Mouse (Mus musculus) cerebellum, adult (tissue): ENCODE data around the gene Ppil4.
A peak's percentile ranks its signal among the peaks of the same experiment; 100 is the strongest.

Experiments used
- ATAC-seq: cut with Nextera tagmentation; 2 replicates; pipeline ENCODE4 v1.9.2; 2017; ENCODE audit warnings: mild to moderate bottlenecking, moderate library complexity, mixed read lengths; ENCODE audit not compliant: insufficient number of reproducible peaks, low FRiP score, low TSS enrichment

Ppil4 gene

DNA sequence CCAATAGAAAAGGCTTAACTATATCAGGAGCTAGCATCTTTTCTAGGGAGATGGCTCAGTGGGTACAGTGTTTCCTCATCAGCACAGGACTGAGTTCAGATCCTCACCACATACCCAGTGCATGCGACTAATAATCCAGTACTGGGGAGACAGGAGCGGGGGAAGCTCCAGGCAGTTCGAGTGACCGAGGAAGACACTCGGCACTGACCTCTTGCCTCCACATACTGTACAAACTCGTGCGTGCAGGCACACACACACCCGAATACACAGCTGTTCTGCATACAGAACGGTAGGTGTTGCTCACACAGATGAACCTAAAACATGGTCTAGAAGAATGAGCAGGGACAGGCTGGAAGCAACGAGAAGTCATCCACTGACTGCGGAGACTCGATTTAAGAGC is 29.3 kb downstream of the Ppil4 start:
- ATAC-seq, result no peak

DNA sequence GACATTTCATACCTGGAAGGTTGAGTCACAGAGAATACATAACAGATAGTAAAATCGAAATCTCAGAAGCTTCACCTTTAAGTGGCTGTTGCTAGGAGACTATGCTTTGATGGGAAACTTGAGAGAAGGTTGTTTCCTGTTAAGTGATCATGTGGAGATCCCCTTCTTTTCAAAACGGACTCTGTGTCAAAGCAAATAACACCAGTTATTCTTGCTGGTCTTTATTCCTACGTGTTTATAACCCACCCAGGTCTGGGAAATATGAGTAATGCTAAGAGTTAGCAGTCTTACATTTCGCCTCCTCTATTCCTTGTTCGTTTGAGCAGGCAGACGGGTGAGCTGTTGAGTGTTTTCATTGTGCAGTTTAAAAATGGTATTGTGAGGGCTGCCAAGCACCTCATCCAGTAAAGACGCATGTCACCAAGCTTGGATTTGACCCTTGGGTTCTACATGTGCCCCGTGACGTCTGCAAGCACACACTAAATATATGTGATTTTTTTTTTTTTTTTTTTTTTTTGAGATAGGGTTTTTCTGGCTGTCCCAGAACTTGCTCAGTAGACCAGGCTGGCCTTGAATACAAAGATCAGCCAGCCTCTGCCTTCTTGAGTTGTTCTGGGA is 32.1 kb downstream of the Ppil4 start:
- no peak for ATAC-seq

DNA sequence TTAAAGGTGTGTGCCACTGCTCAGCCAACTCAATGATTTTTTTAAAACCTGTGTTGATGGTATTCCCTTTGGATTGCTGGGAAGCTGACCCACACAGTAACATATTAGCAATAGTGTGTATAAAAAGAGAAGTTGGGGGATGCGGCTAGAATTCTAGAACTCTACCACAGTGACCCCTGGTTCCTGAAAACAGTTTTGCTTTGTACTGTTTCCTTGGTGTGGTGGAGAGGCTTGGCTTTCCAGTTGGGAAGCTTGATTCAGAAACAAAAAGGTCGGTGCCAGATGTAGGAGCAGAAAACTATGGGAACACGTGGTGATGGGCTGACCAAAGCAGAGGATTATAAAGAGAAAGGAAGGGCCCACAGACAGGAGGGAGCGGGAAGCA is 32.6 kb downstream of the Ppil4 start:
- ATAC-seq, result no peak

DNA sequence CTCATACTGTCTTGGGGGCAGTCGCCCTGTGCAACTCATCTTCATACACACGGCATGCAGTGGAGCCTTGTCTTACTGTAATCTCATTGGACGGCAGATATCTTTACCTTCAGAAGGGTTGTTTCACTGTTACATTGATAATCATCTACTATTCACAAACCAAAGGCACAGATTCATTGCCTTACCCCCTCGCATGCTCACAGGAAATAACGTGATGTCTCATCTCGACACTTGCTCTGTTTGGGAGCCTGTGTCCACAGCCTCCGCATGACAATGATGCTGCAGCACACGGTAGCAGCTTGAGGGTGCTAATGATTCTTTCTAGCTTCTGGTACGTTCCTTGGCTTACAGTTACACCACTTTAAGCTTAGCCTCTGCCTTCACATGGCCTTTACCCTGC is 33.4 kb downstream of the Ppil4 start:
- ATAC-seq, result no peak

DNA sequence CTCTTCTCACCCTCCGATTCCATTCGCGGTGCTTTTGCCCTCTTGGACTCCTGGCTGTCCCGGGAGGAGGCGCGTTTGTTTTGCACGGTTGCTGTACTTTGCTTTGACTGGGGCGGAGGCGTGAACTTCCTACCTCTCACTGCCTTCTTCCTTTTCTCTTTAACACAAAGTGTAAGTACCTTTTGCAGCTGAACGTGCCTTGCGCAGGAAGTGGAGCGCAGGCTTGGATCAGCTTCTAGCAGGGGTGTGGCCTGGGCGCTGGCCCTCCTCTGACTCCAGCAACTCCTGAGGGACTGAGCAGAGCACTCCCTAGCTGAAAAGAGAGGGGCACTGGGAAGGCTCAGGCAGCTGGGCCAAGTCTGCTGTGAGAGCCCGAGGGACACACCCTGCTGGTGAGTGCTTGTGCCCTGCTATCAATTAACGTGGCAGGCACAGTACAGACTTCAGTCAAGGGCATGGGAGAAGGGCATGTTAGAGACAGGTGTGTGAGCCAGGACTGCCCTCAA is 39.5 kb downstream of the Ppil4 start, which contains the start of gene Zc3h12d:
Gene Zc3h12d, plus strand, starts transcription at position 300 of the 506 bp plus-strand sequence.
- ATAC-seq, result no peak

DNA sequence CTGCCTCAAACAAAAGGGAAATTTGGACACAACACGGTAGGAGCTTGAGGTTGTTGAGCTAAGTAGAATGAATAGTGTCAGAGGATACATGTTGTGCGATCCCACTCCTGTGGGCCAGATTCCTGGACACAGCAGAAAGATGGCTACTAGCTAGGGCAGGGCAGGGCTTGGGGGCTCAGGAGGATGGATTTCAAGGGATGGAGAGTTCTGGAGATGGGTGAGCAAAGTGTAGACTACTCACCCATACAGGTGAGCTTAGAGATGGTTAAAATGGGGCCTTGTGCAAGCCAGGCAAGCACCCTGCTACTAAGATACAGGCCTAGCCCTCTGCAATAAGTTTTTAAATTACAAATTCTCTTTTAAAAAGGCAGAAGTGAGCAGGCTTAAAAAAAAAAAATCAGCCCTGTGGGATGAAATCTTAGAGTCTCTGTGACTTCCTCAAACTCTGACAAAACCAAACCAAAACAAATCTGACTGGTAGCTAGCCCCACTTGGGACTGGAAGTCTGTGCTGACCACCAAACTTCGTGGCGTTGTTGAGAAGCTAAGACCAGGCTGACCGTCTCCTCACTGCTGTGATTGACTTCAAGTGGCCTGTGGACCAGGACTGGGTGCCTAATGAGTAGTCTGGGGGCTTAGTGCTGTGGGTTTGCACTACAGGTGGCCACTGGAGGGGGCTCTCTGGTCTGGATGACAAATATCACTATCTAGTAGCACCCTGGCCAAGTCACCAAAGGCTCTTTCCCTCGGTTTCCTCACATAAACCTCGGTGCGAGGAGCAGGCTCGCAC is 40.9 kb downstream of the Ppil4 start:
- ATAC-seq, result no peak

DNA sequence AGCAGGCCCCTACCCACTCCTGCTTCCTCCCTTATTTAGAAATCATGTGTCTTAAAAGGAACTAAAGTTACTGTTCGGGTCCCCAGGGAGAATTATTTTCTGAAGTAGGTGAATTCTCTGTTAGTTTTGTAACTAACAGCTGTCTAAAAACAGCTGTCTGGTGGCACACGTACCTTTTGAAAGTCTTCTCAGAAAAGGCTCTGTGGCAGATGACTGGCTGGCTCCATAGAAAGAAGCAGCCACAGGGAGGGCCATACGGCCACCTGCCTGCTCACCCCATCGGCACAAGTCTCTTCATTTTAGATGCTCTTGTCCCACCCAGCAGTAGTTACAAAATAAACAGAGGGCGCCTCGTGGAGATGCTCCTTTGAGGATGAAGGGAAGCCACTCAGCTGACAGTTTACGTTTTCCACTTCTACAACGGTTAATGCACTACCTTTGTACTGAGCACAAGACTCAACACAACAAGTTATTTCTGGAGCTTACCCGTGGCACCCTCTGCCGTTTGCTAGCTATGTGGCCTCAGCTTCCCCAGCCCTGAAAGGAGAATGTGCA is 42.1 kb downstream of the Ppil4 start:
- ATAC-seq, result no peak

DNA sequence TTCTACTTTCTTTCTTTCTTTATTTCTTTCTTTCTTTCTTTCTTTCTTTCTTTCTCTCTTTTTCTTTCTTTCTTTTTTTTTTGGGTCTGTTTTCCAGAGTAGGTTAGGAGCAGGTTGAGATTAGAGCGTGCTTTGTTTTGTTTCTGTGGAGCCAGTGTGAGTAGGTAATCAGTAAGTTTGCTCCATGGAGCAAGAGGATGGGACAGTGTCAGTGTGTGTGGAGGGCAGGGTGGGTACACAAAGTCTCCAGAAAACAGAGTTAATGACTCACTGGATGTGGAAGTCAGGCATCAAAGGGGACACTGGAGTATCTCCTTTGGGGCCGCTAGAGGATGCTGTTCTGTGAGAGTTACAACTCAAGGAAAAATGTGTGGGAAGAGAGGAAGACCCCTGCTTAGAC is 44.2 kb downstream of the Ppil4 start:
- no peak for ATAC-seq

DNA sequence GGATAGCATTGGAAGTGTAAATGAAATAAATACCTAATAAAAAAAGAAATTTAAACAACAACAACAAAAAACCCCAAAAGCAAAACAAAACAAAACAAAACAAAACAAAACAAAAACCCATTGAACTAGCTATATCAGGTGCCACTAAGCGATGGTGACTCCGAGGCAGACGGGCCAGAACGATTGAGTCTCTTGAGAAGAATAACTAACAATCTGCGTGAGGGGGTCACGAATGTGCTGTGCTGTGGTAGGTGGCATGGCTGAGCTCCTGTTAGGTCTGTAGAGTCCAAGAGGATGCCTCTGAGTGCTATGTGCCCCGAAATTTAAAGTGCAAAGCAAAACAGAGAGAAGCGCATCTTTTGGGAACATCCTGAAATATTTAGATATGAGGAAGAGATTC is 44.8 kb downstream of the Ppil4 start:
- no peak for ATAC-seq

DNA sequence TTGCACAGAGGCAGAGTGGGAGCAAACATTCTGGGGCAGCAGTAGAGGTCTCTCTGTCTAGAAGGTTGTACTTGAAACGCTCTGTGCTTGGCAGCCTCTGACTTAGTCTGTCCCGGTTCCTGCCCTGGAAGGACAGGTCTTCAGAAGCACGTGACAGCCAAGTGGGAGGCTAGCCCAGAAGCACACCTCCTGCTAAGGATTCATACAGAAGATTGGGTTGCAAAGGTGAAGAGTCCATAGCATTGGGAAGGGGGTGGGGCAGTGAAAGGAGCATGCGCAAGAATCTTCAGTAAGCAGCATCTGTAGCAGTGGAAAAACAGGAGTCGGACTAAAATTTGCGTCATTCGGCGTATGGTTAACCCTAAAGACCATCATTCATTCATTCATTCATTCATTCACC is 45.3 kb downstream of the Ppil4 start:
- no peak for ATAC-seq

DNA sequence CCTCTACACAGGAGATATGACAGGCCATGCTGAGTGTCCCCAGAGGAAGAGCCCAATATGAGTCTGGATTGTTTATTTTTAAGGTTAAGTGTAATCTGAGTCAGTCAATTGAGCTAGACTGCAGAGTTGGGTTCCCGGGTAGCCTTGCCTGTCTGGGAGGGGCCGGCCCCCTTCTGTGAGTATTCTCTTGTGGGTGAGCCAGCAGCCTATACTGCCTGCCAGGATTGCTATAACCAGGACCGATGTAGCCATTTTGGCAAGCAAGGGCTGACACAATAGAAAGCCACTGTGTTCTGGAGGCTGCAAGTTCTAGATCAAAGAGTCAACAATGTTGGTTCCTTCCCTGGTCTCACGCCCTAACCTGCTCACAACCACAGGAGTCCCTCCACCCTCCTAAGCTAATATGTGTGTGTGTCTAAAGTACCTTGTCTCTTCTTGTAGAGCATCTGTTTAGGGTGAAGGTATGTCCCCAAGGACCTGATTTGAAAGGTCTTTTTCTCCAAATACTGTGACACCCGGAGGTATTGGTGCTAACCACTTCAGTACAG is 46.3 kb downstream of the Ppil4 start:
- no peak for ATAC-seq

DNA sequence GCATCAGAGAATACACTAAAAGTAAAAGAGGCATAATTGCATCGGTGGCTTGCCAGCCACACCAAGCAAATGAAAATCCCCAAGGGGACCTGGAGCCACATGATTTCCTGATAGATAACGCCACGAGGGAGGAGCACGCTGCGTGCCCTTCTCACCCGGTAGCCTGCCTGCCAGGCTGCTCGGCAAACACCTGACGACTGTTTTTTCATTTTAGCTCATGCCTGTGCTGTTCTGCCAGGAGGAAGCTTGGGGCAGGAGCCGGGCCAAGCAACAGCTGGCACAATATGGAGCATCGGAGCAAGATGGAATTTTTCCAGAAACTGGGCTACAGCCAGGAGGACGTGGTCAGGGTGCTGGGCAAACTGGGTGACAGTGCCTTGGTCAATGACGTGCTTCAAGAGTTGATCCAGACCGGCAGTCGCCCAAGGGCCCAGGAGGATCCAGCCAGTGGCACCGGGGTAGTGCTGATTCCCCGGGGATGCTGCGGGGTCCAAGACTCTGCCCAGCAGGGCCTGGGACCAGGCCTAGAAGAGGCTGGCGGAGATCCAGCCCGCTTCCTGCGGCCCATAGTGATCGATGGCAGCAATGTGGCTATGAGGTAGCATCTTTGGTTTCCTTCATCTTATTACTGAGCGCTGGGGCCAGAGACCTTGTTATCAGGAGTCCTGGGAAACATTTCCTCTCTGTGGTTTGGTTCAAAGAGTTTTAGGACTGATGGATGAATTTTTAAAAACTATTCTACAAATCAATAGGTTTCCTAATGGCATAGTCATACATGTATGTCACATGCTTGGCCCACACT is 47.1 kb downstream of the Ppil4 start:
- peak; percentile 53; the same call in 1 of the 2 replicates for ATAC-seq

DNA sequence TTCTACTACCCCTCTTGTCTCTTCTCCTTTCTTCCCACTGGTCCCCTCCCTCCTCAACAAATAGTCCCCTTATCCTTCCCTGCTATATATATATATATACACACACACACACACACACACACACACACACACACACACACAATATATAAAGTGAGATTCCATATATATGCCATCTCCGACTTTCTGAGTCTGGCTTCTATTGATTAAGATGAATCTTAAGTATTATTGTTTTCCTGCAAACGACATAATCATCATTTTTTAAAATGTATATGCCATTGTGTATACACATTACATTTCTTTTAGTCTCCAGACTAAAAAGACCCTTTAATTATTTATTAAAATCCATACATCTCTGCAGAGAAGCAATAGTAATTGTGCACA is 47.7 kb downstream of the Ppil4 start:
- no peak for ATAC-seq

DNA sequence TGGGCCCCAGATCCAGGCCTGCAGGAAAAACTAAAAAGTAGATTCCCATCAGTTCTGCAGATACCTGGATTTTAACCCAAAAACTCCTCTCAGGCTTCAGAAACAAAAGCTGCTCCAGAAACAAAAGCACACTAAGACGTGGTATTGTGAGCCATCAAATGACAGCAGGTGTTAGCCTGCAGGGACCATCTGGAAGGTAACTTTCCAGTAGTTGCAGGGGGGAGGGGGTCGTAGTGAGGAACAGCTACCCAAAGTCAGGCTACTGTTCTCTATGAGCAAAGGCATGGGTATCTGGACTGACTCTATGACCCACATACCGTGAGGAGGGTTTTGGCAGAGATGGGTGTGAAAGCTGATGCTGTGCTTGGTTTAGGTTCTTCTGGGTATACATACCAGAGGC is 48.1 kb downstream of the Ppil4 start:
- ATAC-seq, result no peak

DNA sequence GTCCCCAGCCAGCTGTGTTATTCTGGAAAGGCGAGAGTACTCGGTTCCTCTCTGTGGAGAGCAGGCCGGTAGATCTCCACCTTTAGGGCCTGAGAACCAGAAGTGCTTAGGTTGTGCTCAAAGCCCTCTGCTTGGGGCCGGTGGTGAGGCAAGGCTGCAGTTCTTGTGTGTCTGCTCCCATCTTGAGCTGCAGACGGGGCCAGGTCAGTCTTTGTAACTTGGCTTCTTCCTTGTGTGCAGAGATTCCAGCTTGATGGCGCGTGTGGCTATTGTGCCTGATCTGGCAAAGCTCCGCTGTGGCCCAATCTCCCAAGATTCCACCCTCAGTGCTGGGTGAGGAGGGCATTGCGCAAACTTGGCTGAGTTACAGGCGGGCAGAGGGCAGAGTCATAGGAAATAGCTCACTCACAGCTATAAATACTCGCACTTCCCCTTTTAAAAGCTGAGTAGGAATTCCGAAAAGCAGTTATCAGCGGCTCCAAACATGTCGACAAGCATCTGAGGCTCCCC is 48.9 kb downstream of the Ppil4 start:
- no peak for ATAC-seq

DNA sequence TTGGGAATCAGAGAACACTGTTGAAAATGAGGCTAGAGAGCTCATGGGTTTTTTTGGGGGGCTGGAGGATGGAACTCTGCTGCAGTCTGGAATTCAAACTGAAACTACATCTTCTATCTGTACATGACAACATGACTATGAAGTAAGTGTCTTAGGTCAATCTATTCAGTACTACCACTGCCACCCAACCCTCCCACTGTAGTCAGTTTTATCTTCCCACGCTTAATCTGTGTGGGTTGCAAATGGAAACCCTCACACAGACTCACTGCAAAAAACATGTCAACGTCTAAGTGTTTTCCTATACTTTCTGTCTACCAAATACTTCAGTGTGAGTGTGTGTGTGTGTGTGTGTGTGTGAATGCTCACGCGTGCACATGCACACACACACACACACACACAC is 50.5 kb downstream of the Ppil4 start:
- no peak for ATAC-seq

DNA sequence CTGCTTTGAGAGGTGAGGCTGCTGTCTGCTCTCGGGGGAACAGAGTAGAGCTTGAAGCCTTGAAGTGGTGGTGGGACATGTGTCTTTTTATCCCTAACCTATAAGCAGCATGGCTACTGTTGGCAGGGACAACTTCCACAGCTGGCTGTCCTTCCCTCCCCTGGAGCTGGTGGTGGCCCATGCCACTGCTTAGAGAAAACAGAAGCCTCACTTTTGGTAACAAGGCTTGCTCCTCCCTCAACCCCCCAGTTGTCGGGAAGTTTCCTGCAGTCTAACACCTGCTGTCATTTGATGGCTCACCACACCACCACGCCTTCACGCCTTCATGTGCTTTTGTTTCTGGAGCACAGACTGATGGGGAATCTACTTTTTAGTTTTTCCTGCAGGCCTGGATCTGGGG is 51.5 kb downstream of the Ppil4 start:
- ATAC-seq, result no peak

DNA sequence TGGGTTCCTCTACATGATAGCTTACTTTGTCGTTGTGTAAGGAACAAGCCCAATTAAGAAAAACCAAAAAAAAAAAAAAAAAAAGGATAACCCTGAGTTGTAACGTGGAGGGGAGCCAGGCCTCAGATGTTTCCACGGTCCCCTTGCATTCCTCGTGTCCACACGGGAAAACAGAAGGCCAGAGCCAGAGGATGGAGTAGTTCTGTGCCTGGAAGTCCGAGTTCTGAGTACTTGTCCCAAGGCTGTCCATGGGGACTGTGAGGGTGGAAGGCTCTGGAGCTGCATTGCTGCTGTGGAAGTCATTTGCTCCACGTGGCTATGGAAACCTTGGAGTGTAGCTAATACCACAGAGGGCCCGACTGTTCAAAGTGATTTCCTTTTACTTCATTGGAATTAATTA is 52.4 kb downstream of the Ppil4 start:
- ATAC-seq, result no peak

DNA sequence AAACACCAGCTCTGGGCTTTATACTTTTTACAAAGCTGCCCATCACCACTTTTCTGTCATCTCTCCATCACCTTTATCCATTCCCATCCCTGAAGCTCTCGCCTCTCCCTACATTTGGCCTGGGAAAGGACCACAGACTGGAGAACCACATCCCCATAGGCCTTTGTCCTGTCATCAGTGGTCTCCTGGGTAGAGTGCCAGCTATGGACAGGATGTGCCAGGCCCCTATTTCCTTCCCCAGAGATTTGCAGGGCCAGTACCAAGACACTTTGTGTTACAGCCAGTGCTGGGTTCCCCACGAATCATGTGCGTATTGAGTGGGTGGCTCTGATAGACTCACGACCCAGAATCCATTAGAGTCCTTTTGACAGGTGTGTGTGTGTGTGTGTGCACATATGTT is 53.3 kb downstream of the Ppil4 start:
- ATAC-seq, result no peak

DNA sequence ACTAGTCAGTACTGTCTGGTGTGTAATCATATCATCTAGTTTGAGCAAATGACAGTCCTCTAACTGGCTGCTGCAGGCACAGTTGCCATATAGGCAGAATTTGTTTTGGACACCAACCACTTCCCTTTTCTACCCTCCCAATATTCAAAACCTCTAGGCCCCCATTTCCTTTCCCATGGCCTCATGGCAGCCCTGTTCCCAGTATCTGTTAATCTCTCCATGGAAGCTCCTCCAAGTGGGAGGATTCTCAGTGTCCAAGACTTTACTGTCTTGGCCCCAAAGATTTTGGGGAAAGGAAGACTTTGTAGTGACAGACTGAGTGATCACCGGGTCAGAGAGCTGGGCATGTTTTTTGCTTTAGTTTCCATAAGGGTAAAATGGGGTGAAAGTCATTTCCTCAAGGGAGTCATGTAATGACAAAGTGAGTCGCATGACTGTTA is 54.5 kb downstream of the Ppil4 start:
- ATAC-seq, result no peak
